Mouse (Mus musculus): ENCODE measurements around the gene Mroh2a.

- TF ChIP-seq POLR2A (IDR thresholded peaks at IDR 0.05; ENCODE audit: extremely low read depth, insufficient read depth, low read length), result no peak
- TF ChIP-seq CTCF (IDR thresholded peaks at IDR 0.05; ENCODE audit: extremely low read depth, insufficient read depth, low read length), result no peak
Measured at GRCm38 (mm10) chr1:88220336-88220735, 6.5 kb upstream of the Mroh2a start.

Data from cortical plate, adult 2 months (tissue).